Mouse (Mus musculus) ES-E14 (cell line): ENCODE results near the gene Stk40. TPM values are rescaled to one million over a fixed set of nuclear protein-coding genes. Genes with fewer than 3 reads are reported as not detected.

Source experiments
- DNase-seq: peaks from one replicate; pipeline ENCODE4 v3.0.0-alpha.2; 2013; ENCODE audit warnings: low read depth, low spot score
- H3K27ac ChIP-seq: 2 replicates; pipeline ENCODE4 v1.5.1; 2012; ENCODE audit warnings: low read depth, mild to moderate bottlenecking, low read length, moderate library complexity, mixed read lengths; ENCODE audit not compliant: poor library complexity, insufficient read depth, severe bottlenecking
- H3K36me3 ChIP-seq: 2 replicates; pipeline ENCODE4 v1.6.1; 2012; ENCODE audit warnings: mild to moderate bottlenecking, low read length, moderate library complexity, mixed read lengths; ENCODE audit not compliant: control insufficient read depth, poor library complexity, insufficient read depth, severe bottlenecking
- H3K4me1 ChIP-seq, 2 experiments: fragments of 150-350 bp in 1 of 2; sonication (generic) in 1 of 2; 2 replicates each; pipeline ENCODE4 v1.6.1; 2012; ENCODE audit warnings: low read length in 2 of 2, mild to moderate bottlenecking in 1 of 2, mixed read lengths in 1 of 2; ENCODE audit not compliant: control insufficient read depth in 2 of 2, insufficient read depth in 2 of 2, poor library complexity in 1 of 2
- H3K4me3 ChIP-seq, 2 experiments: fragments of 150-350 bp in 1 of 2; sonication (generic) in 1 of 2; 2 replicates each; pipeline ENCODE4 v1.5.1; 2012; ENCODE audit warnings: low read length in 2 of 2, low read depth in 1 of 2, mild to moderate bottlenecking in 1 of 2, mixed read lengths in 1 of 2; ENCODE audit not compliant: insufficient read depth in 1 of 2, poor library complexity in 1 of 2, severe bottlenecking in 1 of 2
- H3K9ac ChIP-seq: 2 replicates; pipeline ENCODE4 v1.6.1; 2012; ENCODE audit warnings: low read depth, mild to moderate bottlenecking, low read length, mixed read lengths; ENCODE audit not compliant: poor library complexity, insufficient read depth, severe bottlenecking
- H3K9me3 ChIP-seq: fragments of 150-350 bp; sonication (generic); 2 replicates; pipeline ENCODE4 v1.6.1; 2012; ENCODE audit warnings: low read depth, mild to moderate bottlenecking, low read length; ENCODE audit not compliant: control insufficient read depth, insufficient read depth
- CHD2 ChIP-seq: IDR thresholded peaks from 2 replicates; pipeline ENCODE4 v1.6.1; 2014; ENCODE audit warnings: mild to moderate bottlenecking, low read depth, low read length, inconsistent platforms
- HCFC1 ChIP-seq: IDR thresholded peaks from 2 replicates; pipeline ENCODE4 v1.6.1; 2012; ENCODE audit warnings: low read length, inconsistent platforms, borderline replicate concordance; ENCODE audit not compliant: insufficient read depth
- MAFK ChIP-seq: IDR thresholded peaks from 2 replicates; pipeline ENCODE4 v1.6.1; 2014; ENCODE audit warnings: mild to moderate bottlenecking, low read depth, low read length, inconsistent platforms; ENCODE audit not compliant: insufficient read depth
- ZC3H11A ChIP-seq: IDR thresholded peaks from 2 replicates; pipeline ENCODE4 v1.6.1; 2012; ENCODE audit warnings: low read depth, mild to moderate bottlenecking, inconsistent platforms, low read length, borderline replicate concordance
- ZNF384 ChIP-seq: IDR thresholded peaks from 2 replicates; pipeline ENCODE4 v1.6.1; 2012; ENCODE audit warnings: low read depth, low read length, inconsistent platforms
- in situ Hi-C, 2 experiments: fragments of 600-800 bp; cut with MboI; formaldehyde crosslinking; loops; one replicate each; pipeline ENCODE4 v1.15.1; 2025; ENCODE audit warnings: low sequenced_read_pairs in 2 of 2, inconsistent platforms in 1 of 2; ENCODE audit not compliant: unreplicated experiment in 2 of 2
- total RNA-seq: library from RNA; depleted of rRNA; stranded (reverse); fragments of 300-350 nt; gene quantifications from 2 replicates; pipeline ENCODE4 v1.2.3, GENCODE M21; 2012; rRNA removed

Gene Stk40
- total RNA-seq = 20.1 and 20.2 TPM in 2 replicates

DNA sequence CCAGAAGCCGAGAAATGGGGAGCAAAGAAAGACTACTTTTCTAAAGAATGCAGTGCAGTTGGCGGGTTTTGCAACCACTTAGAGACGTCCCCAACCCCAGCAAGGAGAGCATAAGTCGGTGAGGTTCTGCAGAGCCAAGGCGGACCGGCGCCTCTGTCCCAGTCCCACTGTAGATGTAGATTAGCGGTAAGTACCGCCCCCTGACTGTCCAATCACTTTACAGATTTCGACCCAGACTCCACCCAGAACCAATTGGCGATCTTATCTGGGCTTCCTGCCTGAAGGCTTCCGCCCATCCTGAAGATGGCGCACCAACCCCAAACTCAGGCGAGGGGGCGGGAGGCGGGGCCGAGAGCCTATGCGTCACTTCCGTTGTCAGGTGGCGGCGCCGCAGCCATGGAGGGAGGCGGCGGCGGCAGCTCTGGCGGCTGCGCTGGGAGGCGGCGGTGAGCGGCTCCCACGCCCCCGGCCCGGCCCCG is at the start of gene Stk40:
Gene Stk40, plus strand, starts transcription at position 368 of the 479 bp plus-strand sequence.
- Histone ChIP-seq H3K36me3 (peaks cover 6% of the 10 kb centered on the region; the same call in 1 of the 2 replicates), H3K4me3 (peak within 1 kb of the TSS; percentile 84 to 94), H3K4me1 (peaks cover 12 to 17% of the 10 kb centered on the region in 2 experiments; a peak in 3 of 4 replicates), H3K27ac (peak within 1 kb of the TSS; percentile 81), H3K9me3 (no peaks in the 10 kb centered on the region), H3K9ac (peak within 1 kb of the TSS; percentile 76)
- peak; percentile 80; the same call in 1 of the 2 replicates for TF ChIP-seq HCFC1
- TF ChIP-seq CHD2 = peak; percentile 23; the same call in 1 of the 2 replicates
- no peak for TF ChIP-seq MAFK
- DNase-seq = peak; percentile 98
- in situ Hi-C loops = no loop called here

DNA sequence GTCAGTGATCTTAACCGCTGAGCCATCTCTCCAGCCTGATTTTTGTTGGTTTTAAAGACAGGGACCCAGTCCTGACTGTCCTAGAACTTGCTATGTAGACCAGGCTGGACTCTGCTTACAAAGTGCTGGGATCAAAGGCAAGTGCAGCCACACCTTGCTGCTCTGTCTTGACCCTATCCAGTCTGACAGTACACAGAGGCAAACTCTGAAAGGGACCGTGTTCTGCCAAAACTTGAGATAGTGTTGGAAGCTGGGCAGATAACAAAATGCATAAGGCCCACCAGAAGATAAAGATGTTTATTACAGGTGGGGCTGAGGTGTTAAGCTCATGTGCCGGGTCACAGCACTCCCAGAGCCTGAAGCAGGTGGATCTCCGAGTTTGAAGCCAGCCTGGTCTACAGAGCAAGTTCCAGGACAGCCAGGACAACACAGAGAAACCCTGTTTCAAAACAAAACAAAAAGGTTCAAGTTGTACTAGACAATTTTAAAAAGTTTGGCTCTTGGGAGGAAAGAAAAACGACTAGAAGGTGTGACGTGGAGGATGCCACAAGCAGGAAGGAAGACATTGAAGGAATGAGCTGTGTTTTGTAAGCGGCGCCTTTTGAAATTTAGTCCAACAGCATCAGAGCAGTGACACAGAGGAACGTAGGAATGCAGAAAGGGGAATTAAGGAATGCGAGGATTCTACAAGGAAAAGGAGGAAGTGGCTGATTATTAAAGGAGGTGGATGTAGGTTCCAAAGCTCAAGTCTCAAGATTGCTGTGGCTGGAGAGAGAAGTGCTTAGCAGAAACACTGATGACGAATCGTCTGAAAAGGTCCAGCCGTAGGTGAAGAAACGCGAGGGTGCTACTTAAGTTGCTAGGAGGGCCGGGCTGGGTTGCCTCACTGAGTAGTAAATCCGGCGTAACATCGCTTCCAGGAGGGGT is 46.3 kb upstream of the Stk40 start:
- no peak overlapping the region; the same call in 1 of the 2 replicates for H3K27ac ChIP-seq
- in situ Hi-C loops = no loop called here
- peaks cover 6% of the 10 kb centered on the region for H3K36me3 ChIP-seq
- no peak for DNase-seq
- peak overlapping the region; percentile 85 for H3K9ac ChIP-seq
- no peaks in the 10 kb centered on the region for H3K9me3 ChIP-seq
- no peaks in the 10 kb centered on the region for H3K4me1 ChIP-seq
- peak overlapping the region; percentile 82 to 87 for H3K4me3 ChIP-seq
- no peak for TF ChIP-seq ZNF384
- no peak for TF ChIP-seq HCFC1
- TF ChIP-seq CHD2 = no peak
- no peak for TF ChIP-seq MAFK
- TF ChIP-seq ZC3H11A = no peak

DNA sequence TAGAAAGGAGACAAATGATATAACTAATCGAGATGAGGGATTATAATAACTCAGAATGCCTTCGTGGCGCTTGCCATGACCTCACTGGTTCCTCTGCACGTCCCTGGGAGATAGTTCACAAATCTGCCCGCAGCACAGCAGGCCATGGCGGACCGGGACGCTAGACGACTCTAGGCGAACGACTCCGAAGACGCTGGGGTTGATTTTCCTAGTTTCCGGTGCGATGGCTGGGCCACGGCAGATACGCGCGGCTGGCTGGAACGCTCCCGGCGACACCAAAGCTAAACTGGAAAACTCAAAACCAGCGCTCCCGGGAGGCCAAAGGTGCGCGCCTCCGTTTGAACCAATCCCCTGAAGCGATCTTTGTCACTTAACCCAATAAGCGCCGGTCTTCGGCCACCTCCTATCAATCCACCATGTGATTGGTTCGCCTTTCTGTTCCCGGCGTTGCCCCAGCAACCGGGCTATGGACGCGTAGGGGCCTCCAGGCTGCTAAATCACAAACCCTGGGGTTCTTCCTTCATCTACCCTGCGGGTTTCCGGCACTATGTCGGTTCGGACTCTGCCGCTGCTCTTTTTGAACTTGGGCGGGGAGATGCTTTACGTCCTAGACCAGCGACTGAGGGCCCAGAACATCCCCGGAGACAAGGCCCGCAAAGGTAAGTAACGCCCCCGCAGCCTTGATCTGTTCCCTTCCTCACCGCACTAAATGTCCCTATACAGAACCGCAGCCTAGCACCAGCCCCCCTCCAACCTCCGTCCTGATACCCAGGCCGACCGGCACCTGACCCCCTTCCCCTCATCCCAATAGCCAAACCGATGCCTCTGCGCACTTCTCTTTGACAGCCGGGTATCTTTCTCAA is 45.4 kb upstream of the Stk40 start, which contains the start of gene Oscp1:
Gene Oscp1, plus strand, starts transcription at position 432 of the 863 bp plus-strand sequence.
- H3K36me3 ChIP-seq = peaks cover 6% of the 10 kb centered on the region
- DNase-seq = peak; percentile 86
- TF ChIP-seq HCFC1 = peak; percentile 66
- no peak for TF ChIP-seq MAFK
- no peak for TF ChIP-seq ZC3H11A
- peak; percentile 84 for TF ChIP-seq CHD2
- peak within 1 kb of the TSS; percentile 85 for H3K9ac ChIP-seq
- no peaks in the 10 kb centered on the region for H3K4me1 ChIP-seq
- in situ Hi-C loops = no loop called here
- no peaks in the 10 kb centered on the region for H3K9me3 ChIP-seq
- H3K27ac ChIP-seq = no peak within 1 kb of the TSS; the same call in 1 of the 2 replicates
- peak within 1 kb of the TSS; percentile 82 to 87 for H3K4me3 ChIP-seq

DNA sequence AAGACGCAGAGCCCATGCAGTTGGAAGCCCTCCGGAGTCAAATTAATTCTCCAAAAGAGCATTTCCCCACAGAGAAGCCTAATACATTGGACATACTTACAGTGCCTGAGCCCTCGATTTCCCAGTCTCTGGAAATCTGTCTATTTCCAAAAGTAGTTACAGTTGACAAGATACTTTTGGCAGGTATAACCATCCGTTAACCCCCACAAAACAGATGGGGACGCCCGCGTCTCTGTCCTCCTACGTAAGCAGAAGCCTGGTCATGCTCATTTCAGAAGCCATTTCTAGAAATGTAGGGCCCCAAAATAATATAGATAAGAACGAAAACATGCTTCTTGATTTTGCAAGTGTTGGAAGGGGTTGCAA is 44.8 kb upstream of the Stk40 start:
- H3K4me3 ChIP-seq = peak overlapping the region; percentile 82 to 87
- peaks cover 6% of the 10 kb centered on the region for H3K36me3 ChIP-seq
- peak overlapping the region; percentile 70 for H3K9ac ChIP-seq
- in situ Hi-C loops = no loop called here
- no peak for DNase-seq
- H3K9me3 ChIP-seq = no peaks in the 10 kb centered on the region
- H3K27ac ChIP-seq = no peak overlapping the region
- no peaks in the 10 kb centered on the region for H3K4me1 ChIP-seq
- TF ChIP-seq ZNF384 (no peak), CHD2 (no peak), MAFK (no peak), HCFC1 (no peak), ZC3H11A (no peak)
